Mouse (Mus musculus) CD4-positive, CD25-positive, alpha-beta regulatory T cell (primary cell): Measurements from ENCODE around the gene Krt26. TPM values are rescaled to one million over a fixed set of nuclear protein-coding genes. Genes with fewer than 3 reads are reported as not detected.

ENCODE experiments used
- polyA plus RNA-seq: library from polyadenylated mRNA; unstranded; fragments of 100-300 nt; shearing (Covaris generic); gene quantifications from one replicate; pipeline ENCODE4 v1.2.1, GENCODE M21; 2017

Krt26 gene
- polyA plus RNA-seq: not detected

GRCm38 (mm10) chr11:99337866-99338265, at the start of gene Krt26:
Gene Krt26, minus strand, starts transcription at chr11:99337966.

GRCm38 (mm10) chr11:99374803-99375202, 37.0 kb upstream of the Krt26 start, which contains the start of gene Krt28:
Gene Krt28, minus strand, starts transcription at chr11:99374903.

GRCm38 (mm10) chr11:99351004-99351403, 13.2 kb upstream of the Krt26 start, which contains the start of gene Krt27:
Gene Krt27, minus strand, starts transcription at chr11:99351104.

GRCm38 (mm10) chr11:99322851-99323250, 14.9 kb downstream of the Krt26 start, which contains the start of gene Krt25:
Gene Krt25, minus strand, starts transcription at chr11:99322951.

GRCm38 (mm10) chr11:99284833-99285312, 52.9 kb downstream of the Krt26 start, which contains the start of gene Krt24:
Gene Krt24, minus strand, starts transcription at chr11:99285262.

Other genes starting within 250 kb of the Krt26 start
- 0.20 TPM for gene Tns4, start 248.7 kb downstream of the Krt26 start, polyA plus RNA-seq
- gene Ccr7, start 182.9 kb downstream of the Krt26 start, polyA plus RNA-seq: 575 TPM
- gene Smarce1, start 106.9 kb downstream of the Krt26 start, polyA plus RNA-seq: 226 TPM
- 1.5 TPM for gene Krt222, start 93.9 kb downstream of the Krt26 start, polyA plus RNA-seq
- not detected for gene Krt24, start 52.7 kb downstream of the Krt26 start, polyA plus RNA-seq
- gene Krt25, start 15.0 kb downstream of the Krt26 start, polyA plus RNA-seq: not detected
- gene Krt27, start 13.1 kb upstream of the Krt26 start, polyA plus RNA-seq: not detected
- not detected for gene Krt28, start 36.9 kb upstream of the Krt26 start, polyA plus RNA-seq
- gene Krt10, start 51.4 kb upstream of the Krt26 start, polyA plus RNA-seq: 15.0 TPM
- gene Krt12, start 84.3 kb upstream of the Krt26 start, polyA plus RNA-seq: not detected
- gene Krt20, start 100.2 kb upstream of the Krt26 start, polyA plus RNA-seq: not detected
- gene Krt23, start 155.2 kb upstream of the Krt26 start, polyA plus RNA-seq: not detected
- not detected for gene Krt39, start 183.4 kb upstream of the Krt26 start, polyA plus RNA-seq
- not detected for gene Krt40, start 205.2 kb upstream of the Krt26 start, polyA plus RNA-seq
- gene Krtap3-3, start 212.9 kb upstream of the Krt26 start, polyA plus RNA-seq: not detected
- gene Krtap3-2, start 218.9 kb upstream of the Krt26 start, polyA plus RNA-seq: not detected
- gene Gm11939, start 221.5 kb upstream of the Krt26 start, polyA plus RNA-seq: not detected
- not detected for gene Krtap3-1, start 228.7 kb upstream of the Krt26 start, polyA plus RNA-seq
- gene Krtap1-5, start 243.1 kb upstream of the Krt26 start, polyA plus RNA-seq: not detected
- gene Krtap1-4, start 245.7 kb upstream of the Krt26 start, polyA plus RNA-seq: not detected